Mouse (Mus musculus) heart, adult 2 months (tissue): ENCODE data around the gene Cwc27.

Source experiments
- CTCF ChIP-seq: fragments of 200-600 bp; IDR thresholded peaks from 2 replicates; pipeline ENCODE4 v1.8.1; 2022; ENCODE audit warnings: antibody characterized with exemption, mild to moderate bottlenecking, moderate library complexity
- EP300 ChIP-seq: fragments of 200-500 bp; IDR thresholded peaks from 2 replicates; pipeline ENCODE4 v1.6.1; 2011; ENCODE audit warnings: low read depth, low read length, control low read depth; ENCODE audit not compliant: insufficient read depth
- POLR2A ChIP-seq: fragments of 200-500 bp; IDR thresholded peaks from 2 replicates; pipeline ENCODE4 v1.6.1; 2011; ENCODE audit warnings: mild to moderate bottlenecking, low read depth, low read length, control low read depth; ENCODE audit not compliant: insufficient read depth

- no peak for TF ChIP-seq CTCF
- no peak for TF ChIP-seq POLR2A
- no peak for TF ChIP-seq EP300
Measured at GRCm38 (mm10) chr13:104762401-104762800, 54.5 kb downstream of the Cwc27 start.
